Mouse (Mus musculus) embryonic facial prominence, embryonic 10.5 days (tissue): ENCODE measurements around the gene Tinf2. TPM values are rescaled to one million over a fixed set of nuclear protein-coding genes. Genes with fewer than 3 reads are reported as not detected.

Experiments
- DNase-seq: peaks from one replicate; pipeline ENCODE4 v3.0.0-alpha.2; 2017; ENCODE audit warnings: low spot score
- H3K27ac ChIP-seq: fragments of 300-500 bp; sonication (generic); replicated peaks from 2 replicates; pipeline ENCODE4 v1.5.1; 2016; ENCODE audit warnings: mild to moderate bottlenecking
- H3K27me3 ChIP-seq: fragments of 300-500 bp; sonication (generic); replicated peaks from 2 replicates; pipeline ENCODE4 v1.6.1; 2016; ENCODE audit warnings: low read depth, mild to moderate bottlenecking; ENCODE audit not compliant: poor library complexity, severe bottlenecking
- H3K36me3 ChIP-seq: fragments of 300-500 bp; sonication (generic); replicated peaks from 2 replicates; pipeline ENCODE4 v1.6.1; 2016; ENCODE audit warnings: mild to moderate bottlenecking, moderate library complexity
- H3K4me1 ChIP-seq: fragments of 300-500 bp; sonication (generic); 2 replicates; pipeline ENCODE4 v1.6.1; 2016
- H3K4me3 ChIP-seq: fragments of 300-500 bp; sonication (generic); 2 replicates; pipeline ENCODE4 v1.5.1; 2016; ENCODE audit warnings: mild to moderate bottlenecking, moderate library complexity
- H3K9me3 ChIP-seq: fragments of 300-500 bp; sonication (generic); 2 replicates; pipeline ENCODE4 v1.6.1; 2016; ENCODE audit warnings: mild to moderate bottlenecking
- WGBS: fragments of 180-500 bp; shearing (Covaris S2); methylation state at CpG from one replicate; pipeline ENCODE4 v1.1.7; 2016; 5-methylcytosine and 5-hydroxymethylcytosine counted together
- polyA plus RNA-seq: library from polyadenylated mRNA; unstranded; fragments of >200 nt; fragmentation: Nextera tagmentation; extraction: Ambion mirVana; gene quantifications from 2 replicates; pipeline ENCODE4 v1.2.1, GENCODE M21; 2016

Gene Tinf2
- polyA plus RNA-seq, 1 experiment from 2014 or later, result 65.8 TPM

DNA sequence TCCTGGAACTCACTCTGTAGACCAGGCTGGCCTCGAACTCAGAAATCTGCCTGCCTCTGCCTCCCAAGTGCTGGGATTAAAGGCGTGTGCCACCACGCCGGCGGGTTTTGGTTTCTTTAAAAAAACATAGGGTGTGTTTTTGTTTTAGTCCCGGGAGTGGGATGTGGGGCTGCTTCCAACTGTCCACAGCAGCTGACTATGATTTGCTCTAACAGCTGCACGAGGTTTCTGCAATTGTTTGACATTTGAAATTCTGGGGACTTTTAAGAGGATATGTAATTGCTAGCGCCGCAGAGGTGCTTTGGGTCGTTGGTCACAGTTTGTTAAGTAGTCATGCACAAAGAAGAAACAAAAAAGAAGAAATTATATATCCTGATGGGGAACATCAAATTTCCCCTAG is 7.8 kb upstream of the Tinf2 start:
- no peak overlapping the region for H3K4me3 ChIP-seq
- H3K27me3 ChIP-seq, result no peaks in the 10 kb centered on the region
- no peaks in the 10 kb centered on the region for H3K4me1 ChIP-seq
- no peaks in the 10 kb centered on the region for H3K9me3 ChIP-seq
- H3K27ac ChIP-seq, result no peak overlapping the region
- DNase-seq, result no peak
- no peaks in the 10 kb centered on the region for H3K36me3 ChIP-seq
- WGBS, result 77% methylated on average over 10 of the region's 10 CpGs

DNA sequence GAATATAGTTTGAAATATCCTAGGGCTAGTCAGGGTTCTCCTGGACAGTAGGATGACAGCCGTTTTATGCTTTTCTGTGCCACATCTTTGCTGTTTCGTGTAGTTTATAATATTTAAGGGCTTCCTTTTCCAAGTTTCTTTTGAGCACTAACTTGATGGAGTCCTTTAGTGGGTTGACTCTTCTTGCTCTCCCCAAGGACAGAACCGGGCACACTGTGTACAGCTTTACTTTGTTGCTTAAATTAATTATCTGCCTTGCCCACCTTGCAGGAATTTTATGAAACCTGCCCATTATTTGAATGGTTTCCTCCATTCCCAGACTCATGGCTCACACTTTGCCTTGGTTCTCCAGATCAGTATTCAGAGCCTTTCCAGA is 486 bp upstream of the Tinf2 start:
- Histone ChIP-seq H3K9me3 (no peaks in the 10 kb centered on the region), H3K4me1 (peaks cover 17% of the 10 kb centered on the region), H3K36me3 (peaks cover 35% of the 10 kb centered on the region), H3K4me3 (peak overlapping the region; percentile 85), H3K27me3 (no peaks in the 10 kb centered on the region), H3K27ac (0 out of 2 replicates have a peak overlapping the region, but pooled peaks have one; percentile 92)
- no peak for DNase-seq
- 19% methylated on average over 3 of the region's 3 CpGs for WGBS

DNA sequence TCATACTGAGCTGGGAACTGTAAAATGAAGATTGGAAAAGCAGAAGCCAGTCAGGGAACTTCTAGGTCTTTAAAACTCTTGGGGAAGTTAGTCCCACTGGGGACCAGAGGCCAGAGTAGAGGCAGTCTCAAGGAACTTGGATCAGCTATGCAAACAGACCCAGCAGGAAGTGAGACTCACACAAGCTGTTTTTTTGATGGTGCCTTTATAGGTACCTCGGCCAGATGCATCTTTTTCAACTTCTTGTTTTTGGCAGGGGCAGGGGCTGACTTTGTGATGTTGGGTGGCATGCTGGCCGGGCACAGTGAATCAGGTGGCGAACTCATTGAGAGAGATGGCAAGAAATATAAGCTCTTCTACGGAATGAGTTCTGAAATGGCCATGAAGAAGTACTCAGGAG is 4.0 kb downstream of the Tinf2 start:
- Histone ChIP-seq H3K9me3 (no peaks in the 10 kb centered on the region), H3K27ac (no peak overlapping the region), H3K4me1 (peaks cover 22% of the 10 kb centered on the region), H3K36me3 (peaks cover 61% of the 10 kb centered on the region), H3K27me3 (no peaks in the 10 kb centered on the region), H3K4me3 (no peak overlapping the region)
- WGBS, result 86% methylated on average over 4 of the region's 4 CpGs
- DNase-seq, result no peak

DNA sequence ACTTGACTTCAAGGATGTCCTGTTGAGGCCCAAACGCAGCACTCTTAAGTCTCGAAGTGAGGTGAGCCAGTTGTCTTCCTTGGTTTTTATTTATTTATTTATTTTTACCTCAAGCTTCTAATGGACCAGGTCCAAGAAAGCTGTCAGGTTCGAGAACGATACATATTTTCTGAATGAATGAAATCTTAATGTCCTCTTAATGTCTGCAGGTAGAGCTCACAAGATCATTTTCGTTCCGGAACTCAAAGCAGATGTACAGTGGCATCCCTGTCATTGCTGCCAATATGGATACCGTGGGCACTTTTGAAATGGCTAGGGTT is 8.9 kb downstream of the Tinf2 start:
- Histone ChIP-seq H3K4me1 (peaks cover 20% of the 10 kb centered on the region), H3K36me3 (peaks cover 47% of the 10 kb centered on the region), H3K9me3 (no peaks in the 10 kb centered on the region), H3K27ac (peak overlapping the region; percentile 97; the same call in 1 of the 2 replicates), H3K27me3 (no peaks in the 10 kb centered on the region), H3K4me3 (peak overlapping the region; percentile 92)
- DNase-seq, result no peak
- WGBS, result 81% methylated on average over 7 of the region's 7 CpGs

DNA sequence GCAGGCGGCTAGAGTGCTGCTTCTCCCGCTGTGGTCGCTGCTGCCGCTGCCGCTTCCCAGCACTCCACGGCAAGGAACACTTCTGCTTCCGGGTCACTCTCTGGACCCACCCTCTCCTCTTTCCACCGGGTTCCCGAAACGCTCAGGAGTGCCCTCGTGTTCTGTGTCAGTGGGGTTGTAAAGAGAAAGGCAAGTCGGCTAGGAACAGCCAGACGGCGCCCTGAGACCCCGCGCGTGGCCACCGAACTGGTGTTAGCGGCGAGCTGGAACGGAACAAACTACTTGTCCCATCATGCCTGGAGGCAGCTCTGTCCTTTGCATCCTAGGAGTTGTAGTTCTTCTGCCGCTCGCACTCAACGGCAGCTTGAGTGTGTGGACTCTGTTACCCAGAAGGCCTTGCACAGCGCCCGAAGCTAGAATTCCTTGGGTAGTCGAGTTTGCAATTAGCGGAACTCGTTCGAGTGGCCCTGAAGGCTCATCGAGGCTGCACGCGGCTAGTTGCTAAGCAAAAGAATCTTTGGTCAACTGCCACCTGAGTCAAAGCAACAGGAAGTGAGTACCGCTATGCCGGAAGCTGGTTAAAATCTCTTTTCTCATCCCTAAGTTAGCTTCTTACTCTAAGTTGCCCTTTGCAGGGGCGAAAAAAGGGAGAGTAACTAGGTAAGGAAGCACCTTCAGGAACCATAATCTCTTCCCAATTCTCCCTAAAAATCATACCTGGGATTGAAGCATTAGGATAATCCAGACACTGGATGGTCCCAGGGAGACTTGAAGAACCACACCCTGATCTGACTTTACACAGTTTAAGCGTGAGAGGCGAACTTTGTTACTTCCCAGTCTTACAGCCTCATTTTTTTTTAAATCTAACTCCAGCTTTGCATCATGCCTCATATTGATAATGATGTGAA is 9.5 kb downstream of the Tinf2 start, which contains the start of the genes Gmpr2 and Nedd8:
Gene Gmpr2 (plus strand): TSS at position 109 of the 908 bp plus-strand sequence.
Gene Nedd8 (minus strand): TSS at position 292 of the 908 bp plus-strand sequence.
- no peaks in the 10 kb centered on the region for H3K9me3 ChIP-seq
- peak; percentile 90 for DNase-seq
- peaks cover 41% of the 10 kb centered on the region for H3K36me3 ChIP-seq
- H3K4me3 ChIP-seq, result peak within 1 kb of the TSS; percentile 92
- H3K27ac ChIP-seq, result peak within 1 kb of the TSS; percentile 97
- peaks cover 20% of the 10 kb centered on the region for H3K4me1 ChIP-seq
- no peaks in the 10 kb centered on the region for H3K27me3 ChIP-seq
- 1% methylated on average over 38 of the region's 38 CpGs for WGBS

DNA sequence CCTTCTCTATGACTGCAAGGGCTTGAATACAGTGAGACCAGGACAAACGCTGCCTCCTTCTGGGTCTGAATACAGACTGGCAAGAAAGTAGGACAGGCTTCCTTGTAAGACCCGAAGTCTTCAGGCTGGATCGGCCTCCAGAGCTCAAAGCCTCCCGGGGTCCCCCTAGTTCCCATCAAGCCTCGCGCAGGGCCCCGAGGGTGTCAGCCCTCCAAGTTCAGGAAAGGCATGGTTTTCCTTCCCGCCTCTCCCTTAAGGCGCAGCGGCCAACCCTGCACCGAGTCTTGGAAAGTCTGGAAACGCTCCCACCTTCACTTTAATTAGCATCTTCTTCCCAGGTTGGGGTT is 10.2 kb downstream of the Tinf2 start:
- H3K9me3 ChIP-seq, result no peaks in the 10 kb centered on the region
- H3K27me3 ChIP-seq, result no peaks in the 10 kb centered on the region
- peaks cover 41% of the 10 kb centered on the region for H3K36me3 ChIP-seq
- WGBS, result under 1% methylated on average over 12 of the region's 12 CpGs
- H3K27ac ChIP-seq, result peak overlapping the region; percentile 97
- H3K4me3 ChIP-seq, result peak overlapping the region; percentile 92
- peaks cover 20% of the 10 kb centered on the region for H3K4me1 ChIP-seq
- DNase-seq, result no peak

DNA sequence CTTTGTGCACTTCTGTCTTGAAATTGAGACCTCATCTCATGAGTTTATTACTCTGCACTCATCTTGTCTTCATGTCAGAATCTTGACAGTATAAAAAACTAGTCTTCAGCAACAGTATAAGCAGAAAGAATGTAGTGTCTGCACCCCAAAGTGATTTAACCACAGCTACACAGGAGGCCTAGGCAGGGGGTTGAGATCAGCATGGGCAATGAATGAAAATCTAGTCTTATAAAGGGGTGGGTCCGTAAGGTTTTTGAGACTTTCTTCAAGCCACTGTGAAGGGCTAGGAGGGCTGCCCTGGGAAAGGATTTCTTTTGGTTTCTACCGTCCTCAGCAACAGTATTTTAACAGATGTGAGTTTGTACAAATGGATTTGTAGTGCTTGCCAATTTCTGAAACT is 21.0 kb downstream of the Tinf2 start:
- H3K4me3 ChIP-seq, result peak overlapping the region; percentile 83
- H3K4me1 ChIP-seq, result peaks cover 12% of the 10 kb centered on the region
- WGBS, result 45% methylated on average over 2 of the region's 2 CpGs
- peaks cover 59% of the 10 kb centered on the region for H3K36me3 ChIP-seq
- H3K27ac ChIP-seq, result peak overlapping the region; percentile 83; the same call in 1 of the 2 replicates
- H3K27me3 ChIP-seq, result no peaks in the 10 kb centered on the region
- DNase-seq, result no peak
- no peaks in the 10 kb centered on the region for H3K9me3 ChIP-seq

DNA sequence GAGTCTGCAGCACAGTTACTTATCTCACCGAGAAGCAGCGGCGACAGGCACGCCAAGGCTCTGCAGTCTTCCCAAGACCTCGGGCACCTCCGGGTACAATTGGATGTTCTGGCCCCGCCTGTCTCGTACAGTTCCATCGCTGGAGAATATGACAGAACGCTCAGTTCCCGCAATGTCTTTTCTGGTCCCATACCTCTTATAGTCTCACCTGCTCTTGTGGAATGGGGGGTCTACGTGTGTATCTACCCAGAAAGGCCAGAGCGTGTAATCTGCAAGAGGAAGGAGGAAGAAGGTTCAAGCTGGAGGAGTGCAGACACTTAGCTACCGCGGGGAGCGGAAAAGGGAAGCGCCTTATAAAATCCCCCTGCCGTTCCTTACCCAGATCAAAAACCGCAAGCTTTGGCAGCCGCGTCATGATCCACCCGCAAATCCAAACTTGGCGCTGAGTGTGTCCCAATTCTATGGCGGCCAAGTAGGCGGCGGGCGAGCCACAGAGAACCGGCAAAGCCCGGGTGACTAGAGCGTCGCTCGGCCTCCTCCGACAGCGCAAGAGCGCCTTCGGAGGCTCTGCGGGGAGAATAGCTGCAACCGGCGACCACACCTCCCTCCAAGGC is 21.6 kb downstream of the Tinf2 start, which contains the start of gene Mdp1:
Gene Mdp1 (minus strand): TSS at position 549 of the 614 bp plus-strand sequence.
- Histone ChIP-seq H3K4me1 (peaks cover 12% of the 10 kb centered on the region), H3K27me3 (no peaks in the 10 kb centered on the region), H3K4me3 (peak within 1 kb of the TSS; percentile 83), H3K36me3 (peaks cover 57% of the 10 kb centered on the region), H3K9me3 (no peaks in the 10 kb centered on the region), H3K27ac (peak within 1 kb of the TSS; percentile 83)
- under 1% methylated on average over 39 of the region's 39 CpGs for WGBS
- peak; percentile 85 for DNase-seq

DNA sequence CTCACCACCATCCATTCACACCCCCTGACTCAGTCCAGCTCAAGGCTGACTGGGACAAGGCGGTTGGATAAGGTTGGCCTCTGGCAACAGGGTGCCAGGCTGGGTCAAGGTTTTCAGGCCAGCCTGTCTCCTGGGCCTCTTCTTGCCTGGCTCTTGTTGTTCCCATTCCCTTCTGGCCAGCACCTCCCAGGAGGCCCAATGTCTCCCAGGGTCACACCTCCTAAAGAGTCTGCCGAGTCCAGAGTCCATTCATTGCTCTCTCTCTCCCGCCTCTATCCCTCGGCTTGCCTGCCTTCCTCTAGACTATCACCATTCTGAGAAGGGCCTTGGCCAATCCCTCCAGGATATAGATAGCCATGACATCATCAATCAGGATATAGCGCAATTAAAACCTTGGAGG is 23.6 kb downstream of the Tinf2 start:
- Histone ChIP-seq H3K4me3 (no peak overlapping the region), H3K27me3 (no peaks in the 10 kb centered on the region), H3K9me3 (no peaks in the 10 kb centered on the region), H3K27ac (no peak overlapping the region), H3K36me3 (peaks cover 44% of the 10 kb centered on the region), H3K4me1 (peaks cover 12% of the 10 kb centered on the region)
- 93% methylated on average over 5 of the region's 5 CpGs for WGBS
- no peak for DNase-seq

DNA sequence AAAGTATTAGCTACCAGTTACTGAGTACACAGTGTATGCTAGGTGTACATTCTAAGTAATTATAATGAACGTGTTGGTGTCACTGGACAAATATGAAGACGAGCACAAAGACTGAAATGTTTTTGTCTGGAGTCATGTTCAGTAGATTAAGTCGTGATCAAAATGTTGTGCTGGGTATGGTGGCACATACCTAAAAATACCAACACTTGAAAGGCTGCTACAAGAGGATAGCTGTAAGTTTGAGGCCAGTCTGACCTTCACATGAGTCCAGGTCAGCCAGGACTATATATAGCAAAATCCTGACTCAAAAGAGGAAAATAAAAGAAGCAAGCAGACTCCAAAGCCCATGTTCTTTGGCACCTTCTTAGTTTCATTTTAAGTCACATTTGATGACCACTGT is 24.7 kb downstream of the Tinf2 start:
- H3K4me3 ChIP-seq, result no peak overlapping the region
- peaks cover 15% of the 10 kb centered on the region for H3K4me1 ChIP-seq
- no peaks in the 10 kb centered on the region for H3K27me3 ChIP-seq
- DNase-seq, result no peak
- 90% methylated on average over 3 of the region's 3 CpGs for WGBS
- H3K27ac ChIP-seq, result no peak overlapping the region
- H3K36me3 ChIP-seq, result peaks cover 33% of the 10 kb centered on the region
- H3K9me3 ChIP-seq, result no peaks in the 10 kb centered on the region

DNA sequence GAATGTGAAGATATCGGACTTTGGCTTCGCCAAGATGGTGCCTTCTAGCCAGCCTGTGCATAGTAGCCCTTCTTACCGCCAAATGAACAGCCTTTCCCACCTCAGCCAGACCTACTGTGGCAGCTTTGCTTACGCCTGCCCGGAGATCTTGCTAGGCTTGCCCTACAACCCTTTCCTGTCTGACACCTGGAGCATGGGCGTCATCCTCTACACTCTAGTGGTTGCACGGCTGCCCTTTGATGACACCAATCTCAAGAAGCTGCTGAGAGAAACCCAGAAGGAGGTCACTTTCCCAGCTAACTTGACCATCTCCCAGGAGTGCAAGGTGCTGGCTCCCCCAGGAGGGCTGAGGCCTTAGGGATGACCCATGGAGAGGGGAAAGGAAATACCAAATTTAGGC is 30.1 kb downstream of the Tinf2 start:
- peaks cover 18% of the 10 kb centered on the region for H3K36me3 ChIP-seq
- H3K27ac ChIP-seq, result no peak overlapping the region
- H3K27me3 ChIP-seq, result no peaks in the 10 kb centered on the region
- peaks cover 3% of the 10 kb centered on the region; the same call in 1 of the 2 replicates for H3K4me1 ChIP-seq
- no peak for DNase-seq
- H3K9me3 ChIP-seq, result no peaks in the 10 kb centered on the region
- WGBS, result 87% methylated on average over 7 of the region's 7 CpGs
- no peak overlapping the region for H3K4me3 ChIP-seq

DNA sequence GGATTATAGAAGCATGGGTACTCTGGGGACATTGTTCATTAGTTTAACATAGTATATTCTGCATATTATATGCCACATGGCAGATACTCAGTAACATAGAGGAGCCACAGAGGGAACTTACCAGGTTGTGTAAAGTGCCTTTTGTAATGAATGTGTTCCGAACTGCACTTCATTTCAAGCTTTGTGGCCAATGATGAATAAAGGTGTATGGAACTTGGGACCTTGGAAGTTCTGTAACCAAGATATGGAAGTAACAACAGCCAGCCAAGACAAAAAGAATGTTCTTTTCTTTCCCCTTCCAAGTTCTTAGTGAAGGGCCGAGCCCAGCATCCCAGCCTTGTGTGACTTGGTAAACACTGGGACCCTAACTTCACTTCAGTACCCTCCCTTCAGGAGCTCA is 31.7 kb downstream of the Tinf2 start, which contains the start of gene Tssk4:
Gene Tssk4 (plus strand): TSS at position 301 of the 400 bp plus-strand sequence.
- Histone ChIP-seq H3K36me3 (peaks cover 33% of the 10 kb centered on the region), H3K27ac (no peak within 1 kb of the TSS), H3K9me3 (no peaks in the 10 kb centered on the region), H3K27me3 (no peaks in the 10 kb centered on the region), H3K4me1 (peaks cover 8% of the 10 kb centered on the region), H3K4me3 (no peak within 1 kb of the TSS)
- DNase-seq, result no peak
- 93% methylated on average over 2 of the region's 2 CpGs for WGBS
